In genomic region chr4:56372711-56373110, GRCm38 (mm10) we compare ENCODE assay signal across 25 mouse cellular contexts.
DNase-seq lines count a peak whose midpoint lies in the region; ATAC-seq and TF ChIP-seq lines count a peak whose summit lies in the region.
"Had no signal": no experiment of that assay in that cellular context is flagged by ENCODE, and none has a peak within 500 bp of the region (broad histone marks: within the 10 kb centered on the region; RNA-seq: fewer than 3 reads in every experiment).

No protein-coding gene starts in this region.

- WGBS in stomach, embryonic 15.5 days, result 40% methylated on average over 7 of the region's 7 CpGs
- WGBS in stomach, postnatal 0 days, result 30% methylated on average over 7 of the region's 7 CpGs
- WGBS in midbrain, embryonic 11.5 days, result 85% methylated on average over 7 of the region's 7 CpGs

- no peak for DNase-seq in stomach, postnatal 0 days (ENCODE audit: low spot score)
- DNase-seq in lung, postnatal 25 days (ENCODE audit: low spot score), result peak; percentile 4
- no peak for DNase-seq in gastrocnemius, postnatal 4 days (ENCODE audit: low spot score in 2 of 2)
- no peak for DNase-seq in urinary bladder, adult 2 months (ENCODE audit: low spot score)
- DNase-seq in midbrain, embryonic 11.5 days (ENCODE audit: low spot score, missing footprints), result no peak
- DNase-seq: adrenal gland, postnatal 36 days; cerebellum, adult 11 months; cerebellum, adult 9-11 months; heart, adult 11 months; heart, postnatal 10 days; kidney, postnatal 25 days; liver, embryonic 13.5 days; right cerebral cortex, adult 18-20 months; right cerebral cortex, postnatal 4 days; thymus, adult 2 months had no signal

- no peaks in the 10 kb centered on the region for H3K36me3 ChIP-seq in stomach, embryonic 15.5 days
- no peaks in the 10 kb centered on the region for H3K36me3 ChIP-seq in stomach, postnatal 0 days (ENCODE audit: control insufficient read depth, insufficient read depth, low read length)
- H3K36me3 ChIP-seq in midbrain, embryonic 11.5 days (ENCODE audit: control insufficient read depth, insufficient read depth, low read length), result no peaks in the 10 kb centered on the region
- H3K36me3 ChIP-seq: heart, embryonic 12.5 days; limb, embryonic 13.5 days; liver, embryonic 13.5 days; midbrain, embryonic 10.5 days had no signal

- H3K9me3 ChIP-seq in stomach, embryonic 15.5 days, result no peaks in the 10 kb centered on the region
- H3K9me3 ChIP-seq in stomach, postnatal 0 days (ENCODE audit: control insufficient read depth, low read length), result no peaks in the 10 kb centered on the region
- H3K9me3 ChIP-seq in midbrain, embryonic 11.5 days (ENCODE audit: control insufficient read depth, low read length), result no peaks in the 10 kb centered on the region
- H3K9me3 ChIP-seq: forebrain, embryonic 13.5 days; heart, embryonic 12.5 days; limb, embryonic 13.5 days; liver, embryonic 13.5 days; midbrain, embryonic 10.5 days had no signal

- TF ChIP-seq CTCF in stomach, postnatal 0 days (IDR thresholded peaks at IDR 0.05; ENCODE audit: low read depth), result no peak
- no peak for TF ChIP-seq CTCF in embryonic fibroblast, embryonic 13.5 days (IDR thresholded peaks at IDR 0.05; ENCODE audit: borderline replicate concordance, insufficient read depth, low read length)

- H3K27ac ChIP-seq in stomach, embryonic 15.5 days, result peak overlapping the region; percentile 35
- H3K27ac ChIP-seq in stomach, postnatal 0 days (replicated peaks), result no peak overlapping the region; the same call in 1 of the 2 replicates
- H3K27ac ChIP-seq in embryonic fibroblast, embryonic 13.5 days (ENCODE audit: insufficient read depth, low read length), result peak overlapping the region; percentile 87
- no peak overlapping the region for H3K27ac ChIP-seq in midbrain, embryonic 11.5 days (ENCODE audit: low read depth, low read length)
- H3K27ac ChIP-seq: forebrain, embryonic 13.5 days; hindbrain, postnatal 0 days; layer of hippocampus, adult 2 months; limb, embryonic 13.5 days; liver, embryonic 13.5 days; midbrain, embryonic 10.5 days had no signal

- H3K27me3 ChIP-seq in stomach, embryonic 15.5 days (replicated peaks), result no peaks in the 10 kb centered on the region
- no peaks in the 10 kb centered on the region for H3K27me3 ChIP-seq in stomach, postnatal 0 days (ENCODE audit: control insufficient read depth, insufficient read depth, low read length)
- no peaks in the 10 kb centered on the region for H3K27me3 ChIP-seq in midbrain, embryonic 11.5 days (ENCODE audit: control insufficient read depth, insufficient read depth, low read length)
- H3K27me3 ChIP-seq: forebrain, embryonic 13.5 days; heart, embryonic 12.5 days; limb, embryonic 13.5 days; liver, embryonic 13.5 days had no signal

- no peak overlapping the region for H3K9ac ChIP-seq in stomach, embryonic 15.5 days
- no peak overlapping the region for H3K9ac ChIP-seq in stomach, postnatal 0 days (ENCODE audit: low read length)
- H3K9ac ChIP-seq in midbrain, embryonic 11.5 days (ENCODE audit: low read length), result no peak overlapping the region
- H3K9ac ChIP-seq: forebrain, embryonic 13.5 days; heart, embryonic 12.5 days; limb, embryonic 13.5 days; liver, embryonic 13.5 days had no signal

- no peak for ATAC-seq in stomach, embryonic 15.5 days (ENCODE audit: insufficient read depth, low FRiP score, low read depth)
- no peak for ATAC-seq in stomach, postnatal 0 days (ENCODE audit: low FRiP score, low TSS enrichment)
- ATAC-seq in midbrain, embryonic 11.5 days (ENCODE audit: low FRiP score), result no peak
- ATAC-seq: forebrain, embryonic 13.5 days; hindbrain, postnatal 0 days; intestine, embryonic 16.5 days had no signal

- TF ChIP-seq EP300 in stomach, postnatal 0 days (optimal IDR thresholded peaks at IDR 0.05), result no peak

- TF ChIP-seq POLR2A in embryonic fibroblast, embryonic 13.5 days (IDR thresholded peaks at IDR 0.05; ENCODE audit: low read depth, low read length), result no peak

- H3K4me2 ChIP-seq in stomach, embryonic 15.5 days, result no peak overlapping the region
- H3K4me2 ChIP-seq in stomach, postnatal 0 days (replicated peaks; ENCODE audit: low read depth), result no peak overlapping the region
- H3K4me2 ChIP-seq in midbrain, embryonic 11.5 days, result no peak overlapping the region
- H3K4me2 ChIP-seq: forebrain, embryonic 13.5 days; heart, embryonic 12.5 days; limb, embryonic 13.5 days; liver, embryonic 13.5 days had no signal

- H3K4me3 ChIP-seq in stomach, embryonic 15.5 days (replicated peaks), result no peak overlapping the region
- no peak overlapping the region for H3K4me3 ChIP-seq in stomach, postnatal 0 days (ENCODE audit: low read depth, low read length)
- no peak overlapping the region for H3K4me3 ChIP-seq in embryonic fibroblast, embryonic 13.5 days (ENCODE audit: insufficient read depth, low read length)
- no peak overlapping the region for H3K4me3 ChIP-seq in midbrain, embryonic 11.5 days (ENCODE audit: low read depth, low read length)
- H3K4me3 ChIP-seq: erythroblast, embryonic 14.5 days; forebrain, embryonic 13.5 days; heart, embryonic 12.5 days; layer of hippocampus, adult 2 months; limb, embryonic 13.5 days; liver, embryonic 13.5 days; midbrain, embryonic 10.5 days had no signal

- peaks cover 5% of the 10 kb centered on the region; the same call in 1 of the 2 replicates for H3K4me1 ChIP-seq in stomach, embryonic 15.5 days
- H3K4me1 ChIP-seq in stomach, postnatal 0 days (replicated peaks; ENCODE audit: control insufficient read depth, insufficient read depth), result no peaks in the 10 kb centered on the region
- peaks cover 17% of the 10 kb centered on the region for H3K4me1 ChIP-seq in embryonic fibroblast, embryonic 13.5 days (ENCODE audit: control insufficient read depth, insufficient read depth, low read length)
- no peaks in the 10 kb centered on the region for H3K4me1 ChIP-seq in midbrain, embryonic 11.5 days (ENCODE audit: control insufficient read depth, insufficient read depth, low read length)
- H3K4me1 ChIP-seq: forebrain, embryonic 13.5 days; limb, embryonic 13.5 days; liver, embryonic 13.5 days; midbrain, embryonic 10.5 days had no signal

Comparison
In these comparisons a context has a peak if more than half of its experiments do, and no peak if none do; other contexts are left out.
1. H3K27ac ChIP-seq: peak in stomach, embryonic 15.5 days (single experiment) and embryonic fibroblast, embryonic 13.5 days (single experiment); none in stomach, postnatal 0 days (single experiment) and midbrain, embryonic 11.5 days (single experiment).